In the genomic region with DNA sequence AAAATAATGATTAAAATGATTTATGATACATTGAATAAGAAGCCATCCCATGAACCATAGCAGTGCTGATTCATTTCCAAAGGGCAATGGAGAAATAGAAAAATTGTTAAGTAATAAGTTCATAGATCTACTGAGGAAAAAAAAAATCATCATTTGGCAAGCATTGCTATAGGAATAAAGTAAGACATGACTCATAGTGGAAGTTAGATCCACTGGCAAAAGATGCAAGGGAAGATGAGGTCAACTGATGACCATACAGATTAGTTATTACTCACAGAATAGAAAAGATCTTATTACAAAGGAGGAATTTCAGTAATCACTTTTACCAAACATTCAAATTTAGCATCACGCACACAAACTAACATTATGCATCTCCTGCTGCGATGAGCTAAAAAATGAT, we compare ENCODE assay signal across 29 mouse cellular contexts. TPM values are rescaled to one million over a fixed set of nuclear protein-coding genes. Genes with fewer than 3 reads are reported as not detected.
"Had no signal": no experiment of that assay in that cellular context is flagged by ENCODE, and none has a peak within 500 bp of the region (broad histone marks: within the 10 kb centered on the region; RNA-seq: fewer than 3 reads in every experiment).

No protein-coding gene starts in this region.

- H3K4me1 ChIP-seq: heart, embryonic 13.5 days; heart, embryonic 15.5 days; hindbrain, embryonic 13.5 days; hindbrain, embryonic 15.5 days; kidney, embryonic 15.5 days; limb, embryonic 12.5 days; limb, embryonic 15.5 days; liver, embryonic 12.5 days had no signal

- H3K9ac ChIP-seq: heart, embryonic 13.5 days; heart, embryonic 15.5 days; hindbrain, embryonic 13.5 days; hindbrain, embryonic 15.5 days; kidney, embryonic 15.5 days; limb, embryonic 12.5 days; limb, embryonic 15.5 days; liver, embryonic 12.5 days; liver, embryonic 14.5 days had no signal

- ATAC-seq: hindbrain, postnatal 0 days; intestine, embryonic 16.5 days; liver, embryonic 12.5 days had no signal

- H3K4me3 ChIP-seq: gastrocnemius, adult 2 months; heart, adult 2 months; heart, embryonic 13.5 days; heart, embryonic 15.5 days; hindbrain, embryonic 13.5 days; hindbrain, embryonic 15.5 days; kidney, embryonic 15.5 days; limb, embryonic 12.5 days; limb, embryonic 15.5 days; liver, embryonic 12.5 days had no signal

- H3K4me2 ChIP-seq: heart, embryonic 11.5 days; heart, embryonic 13.5 days; heart, embryonic 15.5 days; hindbrain, embryonic 13.5 days; hindbrain, embryonic 15.5 days; kidney, embryonic 15.5 days; limb, embryonic 12.5 days; limb, embryonic 15.5 days; liver, embryonic 12.5 days had no signal

- H3K36me3 ChIP-seq: heart, embryonic 13.5 days; heart, embryonic 15.5 days; hindbrain, embryonic 13.5 days; hindbrain, embryonic 15.5 days; kidney, embryonic 15.5 days; limb, embryonic 12.5 days; limb, embryonic 15.5 days; liver, embryonic 12.5 days had no signal

- H3K9me3 ChIP-seq: heart, embryonic 13.5 days; heart, embryonic 15.5 days; hindbrain, embryonic 13.5 days; hindbrain, embryonic 15.5 days; kidney, embryonic 15.5 days; limb, embryonic 12.5 days; limb, embryonic 15.5 days; liver, embryonic 12.5 days had no signal

- H3K27me3 ChIP-seq: heart, embryonic 13.5 days; heart, embryonic 15.5 days; hindbrain, embryonic 13.5 days; hindbrain, embryonic 15.5 days; kidney, embryonic 15.5 days; limb, embryonic 12.5 days; limb, embryonic 15.5 days; liver, embryonic 12.5 days had no signal

- H3K27ac ChIP-seq: gastrocnemius, adult 2 months; heart, adult 2 months; heart, embryonic 13.5 days; heart, embryonic 15.5 days; hindbrain, embryonic 13.5 days; hindbrain, embryonic 15.5 days; hindbrain, postnatal 0 days; kidney, embryonic 15.5 days; kidney, postnatal 0 days; limb, embryonic 12.5 days; limb, embryonic 15.5 days; liver, embryonic 12.5 days; liver, embryonic 14.5 days had no signal

- DNase-seq: gastrocnemius, adult 2 months; gastrocnemius, postnatal 14 days; gastrocnemius, postnatal 36 days; heart, adult 11 months; heart, adult 2 months; heart, postnatal 14 days; heart, postnatal 36 days; kidney, adult 11 months; kidney, adult 2 months; kidney, adult 9 months; kidney, postnatal 14 days; kidney, postnatal 36 days; layer of hippocampus, adult 9-11 months; layer of hippocampus, postnatal 36 days; left cerebral cortex, postnatal 4 days had no signal

RNA-seq across cellular contexts. Expression of a gene that starts 26.5 kb away (rescaled TPM):
- total RNA-seq: hematopoietic stem cell, adult 5-6 weeks had no signal
